Mouse (Mus musculus): ENCODE data around the gene BC049762. TPM values are rescaled to one million over a fixed set of nuclear protein-coding genes. Genes with fewer than 3 reads are reported as not detected.

BC049762 gene
- 0.21 and 0.26 TPM in 2 replicates for polyA plus RNA-seq (2012; rRNA removed)

DNA sequence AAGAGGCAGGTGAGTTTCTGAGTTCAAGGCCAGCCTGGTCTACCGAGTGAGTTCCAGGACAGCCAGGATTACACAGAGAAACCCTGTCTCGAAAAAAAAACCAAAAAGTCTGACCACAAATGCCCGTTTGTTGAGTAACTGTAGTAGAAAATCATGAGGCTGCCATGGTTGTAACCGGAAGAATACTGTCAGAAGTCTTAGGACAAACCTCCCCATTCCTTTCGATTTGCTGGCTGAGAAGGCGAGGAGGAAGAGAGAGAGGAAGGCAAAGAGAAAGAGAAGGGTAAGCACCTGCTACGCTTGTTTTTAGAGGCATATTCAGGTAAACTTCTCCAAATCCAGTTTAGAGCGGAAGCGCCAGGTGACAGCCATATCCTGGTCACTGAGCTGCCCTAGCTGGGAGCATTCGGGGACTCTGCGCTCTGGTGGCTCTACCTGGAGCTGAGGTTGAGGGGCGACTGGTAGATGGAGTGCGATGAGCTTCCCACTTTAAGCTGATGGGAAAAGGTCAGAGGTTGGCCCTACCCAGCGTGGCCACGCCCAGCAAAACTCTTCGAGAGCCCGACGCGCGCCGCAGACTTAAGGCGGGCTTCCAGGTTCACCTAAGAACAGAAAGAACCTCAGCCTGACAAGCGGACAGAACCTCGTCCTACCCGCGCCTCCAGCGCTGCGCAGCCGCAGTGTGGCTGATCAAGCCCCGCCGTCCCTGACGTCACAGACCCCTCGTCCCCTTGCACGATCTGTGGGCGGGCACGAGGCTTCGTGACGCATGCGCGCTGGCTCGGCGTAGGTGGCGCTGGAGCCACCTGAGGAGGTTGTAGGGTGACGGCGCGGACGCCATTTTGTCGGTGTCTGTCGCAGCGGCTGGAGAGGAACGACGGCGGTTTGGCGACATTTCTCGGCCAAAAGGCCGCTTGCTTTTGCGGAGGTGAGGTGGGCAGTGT lies at the start of gene BC049762:
BC049762 (minus strand) TSS at position 705 of the 944 bp plus-strand sequence.

DNA sequence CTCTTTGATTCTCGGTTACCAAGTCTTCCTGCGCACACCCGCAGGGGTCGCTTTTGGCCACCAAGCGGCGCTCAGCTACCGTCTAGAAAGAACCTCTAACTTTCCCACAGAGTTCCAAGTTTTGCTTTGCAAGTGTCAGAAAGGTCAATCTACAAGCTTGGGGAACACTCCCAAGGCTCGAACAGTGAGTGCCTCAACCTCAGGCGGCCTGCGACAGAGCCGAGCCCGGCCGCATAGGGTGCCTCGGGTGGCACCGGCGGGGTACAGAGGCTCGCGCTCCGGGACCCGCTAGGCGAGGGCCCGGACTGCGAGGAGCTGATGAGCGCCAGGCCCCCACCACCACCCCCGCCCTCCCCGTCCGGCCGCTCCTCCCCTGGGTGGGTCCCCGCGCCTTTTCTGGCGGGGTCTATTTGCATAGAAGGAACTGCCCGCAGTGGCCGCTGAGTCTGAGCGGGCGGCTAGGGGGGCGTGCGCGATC lies 26.8 kb upstream of the BC049762 start, which contains the start of gene Col23a1:
Col23a1 (plus strand) TSS at position 357 of the 478 bp plus-strand sequence.

DNA sequence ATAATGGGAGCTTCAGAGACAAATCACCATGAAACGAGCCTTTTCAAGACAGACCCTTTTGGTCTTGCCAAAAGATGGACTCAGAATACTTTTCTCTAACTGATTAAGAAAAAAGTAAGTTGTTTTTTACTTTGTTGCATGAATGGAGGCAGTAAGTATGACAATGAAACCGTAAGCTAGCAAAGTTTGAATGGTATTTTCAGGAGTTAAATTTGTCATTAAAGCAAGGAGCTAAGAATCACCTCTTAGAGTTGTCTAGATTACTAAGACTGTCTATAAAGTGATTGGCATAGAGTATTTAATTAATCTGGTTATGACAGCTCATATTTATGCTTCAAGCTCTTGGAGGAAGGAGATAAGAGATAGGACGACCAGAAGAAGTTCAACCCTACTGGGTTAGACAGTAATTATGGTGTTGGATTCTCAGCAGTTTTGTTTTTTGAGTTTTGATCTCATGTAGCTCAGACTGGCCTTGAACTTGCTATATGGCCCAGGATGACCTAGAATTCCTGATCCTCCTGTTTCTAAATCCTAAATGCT lies 1.1 kb downstream of the BC049762 start, which contains the start of gene Clk4:
Clk4 (plus strand) TSS at position 51 of the 540 bp plus-strand sequence.

DNA sequence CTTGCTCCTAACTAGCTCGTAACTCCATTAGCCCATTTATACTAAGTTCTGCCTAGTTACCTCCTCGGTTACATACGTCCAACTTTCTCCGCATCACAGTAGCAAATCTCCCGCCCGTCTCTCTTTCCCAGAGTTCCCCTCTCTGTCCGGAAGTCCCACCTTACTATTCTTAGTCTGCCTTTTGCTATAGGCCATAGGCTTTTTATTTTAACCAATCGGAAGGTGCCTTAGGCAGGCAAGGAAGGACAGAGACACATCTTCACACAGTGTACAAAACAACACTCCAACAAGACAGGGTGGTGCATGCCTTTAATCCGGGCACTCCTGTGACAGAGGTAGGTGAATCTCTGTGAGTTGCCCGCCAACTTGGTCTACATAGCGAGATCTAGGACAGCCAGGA lies 42.5 kb downstream of the BC049762 start, which contains the start of gene Gm12569:
Gm12569 (plus strand) TSS at position 166 of the 400 bp plus-strand sequence.

Other genes with a start within 250 kb of the BC049762 start
- gene Olfr54, start 248.8 kb downstream of the BC049762 start, polyA plus RNA-seq (2012; rRNA removed): not detected in 2 replicates
- not detected in 2 replicates for gene Olfr1375, start 214.9 kb downstream of the BC049762 start, polyA plus RNA-seq (2012; rRNA removed)
- 0.85 and 1.2 TPM in 2 replicates for gene Zfp354a, start 203.8 kb downstream of the BC049762 start, polyA plus RNA-seq (2012; rRNA removed)
- not detected in 2 replicates for gene Gm12569, start 42.6 kb downstream of the BC049762 start, polyA plus RNA-seq (2012; rRNA removed)
- gene Clk4, start 1.3 kb downstream of the BC049762 start, polyA plus RNA-seq (2012; rRNA removed): 53.6 and 58.3 TPM in 2 replicates
- 0.10 and 0.27 TPM in 2 replicates for gene Col23a1, start 26.9 kb upstream of the BC049762 start, polyA plus RNA-seq (2012; rRNA removed)

Data from liver, embryonic 14 days (tissue).